Mouse (Mus musculus) hematopoietic stem cell, adult 5-6 weeks (primary cell): ENCODE data around the gene Ddrgk1. TPM values are rescaled to one million over a fixed set of nuclear protein-coding genes. Genes with fewer than 3 reads are reported as not detected.
A peak's percentile ranks its signal among the peaks of the same experiment; 100 is the strongest.
"Not testable (repeated sequence)": the region's sequence is repeated elsewhere in the genome, so short reads cannot be mapped to it uniquely, and the experiment has no call there.

ENCODE experiments used
- ATAC-seq, 2 experiments: fragments of 125-278 bp in 1 of 2; replicated peaks in 1 of 2; 2 replicates each; pipeline ENCODE4 v1.8.0; 2016 to 2017; ENCODE audit warnings: inconsistent platforms in 2 of 2, mild to moderate bottlenecking in 2 of 2, moderate number of reproducible peaks in 2 of 2, low read depth in 1 of 2, moderate TSS enrichment in 1 of 2; ENCODE audit not compliant: low FRiP score in 2 of 2, poor library complexity in 2 of 2, severe bottlenecking in 2 of 2, insufficient read depth in 1 of 2, low TSS enrichment in 1 of 2
- total RNA-seq: library from RNA; stranded (forward); fragments of 172-1452, 232-1000 nt; gene quantifications from 2 replicates; pipeline ENCODE4 v1.2.3, GENCODE M21; 2017

Ddrgk1 gene
- total RNA-seq, 1 experiment from 2014 or later: 97.7 TPM

- ATAC-seq: 0 out of 4 replicates have a peak, but pooled peaks of 1 of the 2 experiments have one; percentile 1
These were observed 5.9 kb downstream of the Ddrgk1 start for GRCm38 (mm10) chr2:130658530-130658929.

- no peak for ATAC-seq
These were observed 6.9 kb downstream of the Ddrgk1 start for GRCm38 (mm10) chr2:130657541-130657940.

GRCm38 (mm10) chr2:130656536-130656935 lies 7.9 kb downstream of the Ddrgk1 start:
- ATAC-seq: no peak

- no peak for ATAC-seq
These were observed 8.7 kb downstream of the Ddrgk1 start for GRCm38 (mm10) chr2:130655660-130656339.

GRCm38 (mm10) chr2:130653760-130654159 lies 10.7 kb downstream of the Ddrgk1 start:
- no peak for ATAC-seq

GRCm38 (mm10) chr2:130653303-130653702 lies 11.2 kb downstream of the Ddrgk1 start:
- ATAC-seq: no peak

GRCm38 (mm10) chr2:130649028-130649427 lies 15.4 kb downstream of the Ddrgk1 start:
- not testable (repeated sequence) for ATAC-seq

GRCm38 (mm10) chr2:130645198-130645597 lies 19.3 kb downstream of the Ddrgk1 start:
- ATAC-seq: no peak

GRCm38 (mm10) chr2:130642684-130643369 lies 21.6 kb downstream of the Ddrgk1 start, which contains the start of gene Lzts3:
Gene Lzts3, minus strand, starts transcription at chr2:130642803.
- peak; percentile 83 to 86 for ATAC-seq

GRCm38 (mm10) chr2:130642197-130642660 lies 22.2 kb downstream of the Ddrgk1 start:
- ATAC-seq: 0 out of 4 replicates have a peak, but pooled peaks of 1 of the 2 experiments have one; percentile 2

GRCm38 (mm10) chr2:130641351-130642025 lies 23.0 kb downstream of the Ddrgk1 start:
- ATAC-seq: no peak

GRCm38 (mm10) chr2:130639276-130639675 lies 25.2 kb downstream of the Ddrgk1 start:
- ATAC-seq: no peak

GRCm38 (mm10) chr2:130638101-130638611 lies 26.3 kb downstream of the Ddrgk1 start:
- no peak for ATAC-seq

GRCm38 (mm10) chr2:130635847-130636246 lies 28.6 kb downstream of the Ddrgk1 start:
- ATAC-seq: peak; percentile 59 to 68

- ATAC-seq: peak; percentile 4 to 23; a peak in 1 of 4 replicates
These were observed 29.6 kb downstream of the Ddrgk1 start for GRCm38 (mm10) chr2:130634739-130635411.

- no peak for ATAC-seq
These were observed 30.3 kb downstream of the Ddrgk1 start for GRCm38 (mm10) chr2:130634006-130634738.
